Mouse (Mus musculus) ES-CJ7 (cell line): Measurements from ENCODE around the gene Glcci1.
"Not testable (repeated sequence)": the region's sequence is repeated elsewhere in the genome, so short reads cannot be mapped to it uniquely, and the experiment has no call there.

ENCODE experiments used
- DNase-seq: peaks from one replicate; pipeline ENCODE4 v3.0.0; 2011; ENCODE audit warnings: low read depth, low spot score

The Glcci1 gene

DNA sequence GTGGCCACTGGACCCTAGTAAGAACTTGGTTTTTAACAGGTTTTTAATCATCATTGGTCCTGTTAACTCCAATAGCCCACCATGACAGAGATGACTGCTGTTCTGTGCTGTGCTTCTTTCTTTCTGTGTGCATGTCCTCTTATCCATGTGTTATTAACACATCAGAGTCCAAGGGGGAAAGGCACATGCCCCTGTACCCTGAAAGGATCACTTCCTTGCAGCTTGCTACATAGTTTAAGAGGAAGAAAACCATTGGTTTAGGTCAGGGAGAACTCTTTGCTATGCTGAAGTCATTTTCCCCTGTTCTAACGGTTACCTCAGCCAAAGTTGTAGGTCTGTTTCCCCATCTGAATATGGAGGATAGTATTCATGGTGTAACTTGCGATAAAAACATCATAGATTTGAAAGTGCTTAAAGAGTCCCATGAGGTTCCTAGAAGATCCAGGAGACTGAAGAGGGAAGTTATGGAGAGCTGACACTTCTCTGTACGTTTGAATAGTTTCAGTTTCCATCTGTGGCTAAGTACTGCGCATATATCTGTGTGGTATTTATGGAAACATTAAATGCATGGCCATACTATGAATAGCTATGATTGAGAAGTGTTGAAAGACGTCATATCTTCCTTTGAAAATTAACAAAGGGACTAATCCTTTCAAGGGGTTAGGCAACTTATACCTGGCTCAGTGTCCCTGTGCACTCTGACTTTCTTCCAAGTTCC lies 14.1 kb upstream of the Glcci1 start:
- no peak for DNase-seq

- DNase-seq = no peak
These were observed 13.6 kb upstream of the Glcci1 start for GRCm38 (mm10) chr6:8495827-8496222.

GRCm38 (mm10) chr6:8497234-8497867 lies 12.0 kb upstream of the Glcci1 start:
- no peak for DNase-seq

DNA sequence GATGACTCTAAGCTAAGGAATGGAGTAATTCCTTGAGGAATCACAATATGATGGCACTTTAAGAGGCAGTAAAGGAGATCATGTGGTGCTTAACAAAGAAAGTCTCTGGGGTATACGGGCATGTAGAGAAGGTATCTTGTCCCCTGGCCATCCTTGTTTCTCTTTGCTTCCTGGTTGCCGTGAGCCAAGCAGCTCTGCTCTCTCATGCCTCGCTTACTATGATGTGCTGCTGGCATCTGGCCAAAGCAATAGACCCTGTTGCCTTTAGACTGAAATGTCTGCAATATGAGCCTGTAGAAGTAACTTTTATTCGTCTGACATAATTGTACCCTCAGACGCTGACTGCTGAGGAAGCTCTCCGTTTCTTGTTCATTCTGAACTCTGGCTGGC lies 11.5 kb upstream of the Glcci1 start:
- DNase-seq = no peak

- DNase-seq = no peak
These were observed 10.4 kb upstream of the Glcci1 start for GRCm38 (mm10) chr6:8498961-8499360.

GRCm38 (mm10) chr6:8503953-8504352 lies 5.4 kb upstream of the Glcci1 start:
- DNase-seq = no peak

GRCm38 (mm10) chr6:8504521-8505228 lies 4.7 kb upstream of the Glcci1 start:
- DNase-seq = no peak

DNA sequence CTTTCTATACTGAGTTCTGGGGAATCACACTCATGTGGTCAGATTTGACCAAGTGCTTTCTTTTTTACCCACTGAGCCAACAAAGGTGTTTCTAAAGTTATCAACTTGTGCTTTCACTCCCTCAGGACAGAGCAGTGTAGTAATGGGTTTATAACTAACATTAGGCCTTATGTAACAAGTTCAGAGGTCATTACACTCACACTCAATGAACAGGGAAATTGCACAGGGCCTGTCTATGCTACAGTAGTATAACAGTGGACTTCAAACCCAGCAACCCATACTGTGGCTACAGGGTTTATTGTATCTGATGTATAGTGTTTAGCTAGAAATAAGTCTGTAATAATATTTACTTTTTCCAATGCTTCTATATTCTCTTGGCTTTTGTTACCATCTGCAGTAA lies 2.8 kb upstream of the Glcci1 start:
- no peak for DNase-seq

- DNase-seq = peak; percentile 99
These were observed 390 bp upstream of the Glcci1 start for GRCm38 (mm10) chr6:8508883-8509536.

GRCm38 (mm10) chr6:8509961-8510863 lies 812 bp downstream of the Glcci1 start:
- peak; percentile 29 for DNase-seq

GRCm38 (mm10) chr6:8510864-8511428 lies 1.5 kb downstream of the Glcci1 start:
- DNase-seq = no peak

DNA sequence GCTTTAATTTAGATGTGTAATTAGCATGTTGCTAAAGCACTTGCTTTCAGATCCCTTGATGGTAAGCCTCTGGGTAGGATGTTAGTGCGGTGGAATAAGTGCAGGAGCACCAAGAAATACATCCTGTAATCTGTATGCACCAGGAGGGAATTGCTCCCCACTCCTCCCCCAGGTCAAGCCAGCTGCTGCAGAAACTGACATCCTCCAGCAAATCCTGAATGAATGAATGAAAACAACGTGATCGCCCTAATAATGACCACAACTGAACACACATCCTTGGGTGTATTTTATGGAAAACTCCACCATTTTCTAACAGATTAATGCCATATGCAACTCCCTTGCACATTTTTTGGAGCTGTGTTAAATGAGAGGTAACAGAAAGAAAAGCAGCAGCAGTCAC lies 2.0 kb downstream of the Glcci1 start:
- no peak for DNase-seq

GRCm38 (mm10) chr6:8512416-8512815 lies 3.0 kb downstream of the Glcci1 start:
- DNase-seq = no peak

DNA sequence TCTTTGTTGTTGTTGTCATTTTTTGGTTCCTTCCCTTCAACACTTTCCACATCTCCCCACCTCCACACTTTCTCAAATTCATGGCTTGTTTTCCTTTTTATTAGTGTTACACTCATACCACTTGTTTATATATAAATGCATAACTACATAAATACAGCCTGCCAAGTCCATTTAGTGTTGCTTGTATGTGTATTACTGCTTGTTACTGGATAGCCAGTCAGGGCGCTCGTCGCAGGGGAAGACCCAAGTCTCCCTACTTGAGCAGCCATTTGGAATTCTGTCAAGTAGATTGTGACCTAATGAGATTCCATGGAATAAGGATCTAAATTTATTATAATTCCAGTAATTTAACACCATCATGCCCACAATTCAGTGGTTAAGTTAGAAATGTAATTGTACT lies 10.3 kb downstream of the Glcci1 start:
- DNase-seq = no peak

- DNase-seq = no peak
These were observed 11.8 kb downstream of the Glcci1 start for GRCm38 (mm10) chr6:8521231-8521630.

DNA sequence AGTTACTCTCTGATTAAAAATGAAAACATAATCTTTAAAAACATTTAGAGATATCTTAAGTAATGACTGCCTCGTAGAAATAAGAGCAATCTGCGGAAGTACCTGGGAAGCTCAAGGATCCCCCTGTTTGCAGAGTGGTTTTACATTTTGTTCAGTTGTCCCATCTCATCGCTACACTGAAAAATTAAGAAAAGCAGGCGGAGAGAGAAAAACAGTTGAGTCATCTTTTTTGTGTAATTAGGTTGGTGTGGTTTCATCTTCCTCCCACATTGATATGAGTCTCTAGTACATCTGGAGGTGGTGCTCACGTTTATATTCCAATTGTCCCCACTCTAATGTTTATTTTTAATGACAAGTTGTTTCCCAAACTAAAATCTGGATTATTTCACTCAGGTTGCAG lies 15.3 kb downstream of the Glcci1 start:
- DNase-seq = no peak

GRCm38 (mm10) chr6:8531104-8531894 lies 21.9 kb downstream of the Glcci1 start:
- no peak for DNase-seq

DNA sequence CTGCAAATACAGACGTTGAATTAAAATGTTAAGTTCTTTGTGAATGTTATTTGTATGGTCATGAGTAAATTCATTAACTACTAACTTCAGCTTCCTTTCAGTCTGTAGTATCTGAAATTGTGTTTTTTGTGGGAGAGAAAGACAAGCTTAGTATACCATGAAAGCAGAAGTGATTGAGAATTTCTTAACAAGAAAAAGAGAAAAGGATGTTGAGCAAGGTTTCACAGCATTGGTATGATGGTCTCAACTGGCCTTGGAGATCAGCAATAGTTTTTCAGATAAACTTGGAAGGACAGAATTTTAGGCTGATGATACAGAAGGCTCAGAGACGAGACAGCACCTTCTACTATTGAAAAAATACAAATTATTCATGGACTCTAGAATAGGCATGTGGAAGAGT lies 27.5 kb downstream of the Glcci1 start:
- DNase-seq = no peak

DNA sequence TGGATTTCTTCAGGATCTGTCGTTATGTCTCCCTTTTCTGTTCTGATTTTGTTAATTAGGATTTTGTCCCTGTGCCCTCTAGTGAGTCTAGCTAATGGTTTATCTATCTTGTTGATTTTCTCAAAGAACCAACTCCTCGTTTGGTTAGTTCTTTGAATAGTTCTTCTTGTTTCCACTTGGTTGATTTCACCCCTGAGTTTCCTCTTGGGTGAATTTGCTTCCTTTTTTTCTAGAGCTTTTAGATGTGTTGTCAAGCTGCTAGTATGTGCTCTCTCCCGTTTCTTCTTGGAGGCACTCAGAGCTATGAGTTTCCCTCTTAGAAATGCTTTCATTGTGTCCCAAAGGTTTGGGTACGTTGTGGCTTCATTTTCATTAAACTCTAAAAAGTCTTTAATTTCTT lies 32.1 kb downstream of the Glcci1 start:
- not testable (repeated sequence) for DNase-seq

DNA sequence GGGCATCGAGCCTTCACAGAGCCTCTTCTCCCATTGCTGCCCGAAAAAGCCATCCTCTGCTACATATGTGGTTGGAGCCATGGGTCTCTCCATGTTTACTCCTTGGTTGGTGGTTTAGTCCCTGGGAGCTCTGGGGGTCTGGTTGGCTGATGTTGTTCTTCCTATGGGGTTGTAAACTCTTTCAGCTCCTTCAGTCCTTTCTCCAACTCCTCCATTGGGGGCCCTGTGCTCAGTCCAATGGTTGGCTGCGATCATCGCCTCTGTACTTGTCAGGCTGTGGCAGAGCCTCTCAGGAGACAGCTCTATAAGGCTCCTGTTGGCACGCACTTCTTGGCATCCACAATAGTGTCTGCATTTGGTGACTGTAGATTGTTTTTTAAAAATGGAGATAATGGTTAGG lies 35.4 kb downstream of the Glcci1 start:
- no peak for DNase-seq
